Mouse (Mus musculus) naive thymus-derived CD4-positive, alpha-beta T cell, adult 2 months (primary cell): ENCODE results near the gene 0610037L13Rik.

ENCODE experiments used
- DNase-seq: peaks from one replicate; pipeline ENCODE4 v3.0.0-alpha.2; 2011; ENCODE audit warnings: low read depth

The 0610037L13Rik gene

GRCm38 (mm10) chr4:107920336-107920735 lies 30.7 kb downstream of the 0610037L13Rik start:
- no peak for DNase-seq

GRCm38 (mm10) chr4:107921152-107921695 lies 31.6 kb downstream of the 0610037L13Rik start:
- DNase-seq = no peak

- no peak for DNase-seq
Measured at GRCm38 (mm10) chr4:107921952-107922351, 32.3 kb downstream of the 0610037L13Rik start.

DNA sequence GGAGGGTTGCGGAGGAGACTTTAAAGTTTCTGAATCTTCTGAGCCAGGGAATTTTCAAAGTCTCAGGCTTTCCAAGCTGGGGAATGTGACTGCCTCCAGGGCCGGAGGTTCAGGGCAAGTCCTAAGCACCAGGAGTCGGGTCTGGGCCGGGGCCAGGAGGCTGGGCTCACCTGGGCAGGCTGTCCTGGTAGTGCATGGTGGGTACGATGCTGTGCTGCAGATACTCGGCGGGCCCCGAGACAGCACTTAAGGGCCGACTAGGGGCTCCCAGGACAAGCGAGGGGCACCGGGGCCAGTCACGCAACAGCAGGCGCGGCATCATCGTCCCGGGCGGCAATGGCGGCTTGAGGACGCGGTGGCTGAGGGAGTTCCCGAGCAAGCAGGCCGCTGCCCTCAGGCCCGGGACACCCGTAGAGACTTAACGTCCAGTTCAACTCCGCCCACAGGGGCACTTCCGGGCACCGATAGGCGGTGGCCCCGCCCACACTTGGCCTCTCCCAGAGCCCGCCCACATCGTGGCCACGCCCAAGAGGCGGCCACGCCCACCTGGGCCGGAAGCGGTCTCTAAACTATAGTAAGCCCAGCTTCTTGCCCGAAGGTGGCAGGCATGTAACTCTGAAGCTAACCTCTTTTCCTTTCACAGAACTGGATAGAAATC lies 33.7 kb downstream of the 0610037L13Rik start, which contains the start of gene Cpt2:
Gene Cpt2 (minus strand): TSS at position 466 of the 658 bp plus-strand sequence.
- peak; percentile 96 for DNase-seq

GRCm38 (mm10) chr4:107923803-107924194 lies 34.2 kb downstream of the 0610037L13Rik start:
- DNase-seq = no peak

- DNase-seq = no peak
Measured at GRCm38 (mm10) chr4:107928269-107928668, 38.7 kb downstream of the 0610037L13Rik start.

DNA sequence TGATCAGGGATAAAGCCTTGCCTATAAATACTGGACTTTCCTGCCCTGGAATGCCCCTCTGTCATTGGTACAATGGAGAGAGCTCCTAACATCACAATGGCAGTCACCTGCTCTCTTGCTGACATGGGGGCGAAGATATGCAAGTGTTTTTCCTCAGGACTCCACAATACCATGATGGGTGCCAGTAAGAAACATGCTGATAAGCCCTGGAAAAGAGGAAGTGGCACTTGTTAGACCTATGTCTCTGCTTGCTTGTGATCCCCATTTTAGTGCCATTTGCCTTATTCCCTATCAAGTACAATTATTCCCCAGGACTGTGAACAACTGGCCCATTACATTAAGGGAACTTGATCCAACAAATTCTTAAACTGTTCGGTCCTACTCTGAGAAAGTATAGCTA lies 39.1 kb downstream of the 0610037L13Rik start:
- DNase-seq = no peak

DNA sequence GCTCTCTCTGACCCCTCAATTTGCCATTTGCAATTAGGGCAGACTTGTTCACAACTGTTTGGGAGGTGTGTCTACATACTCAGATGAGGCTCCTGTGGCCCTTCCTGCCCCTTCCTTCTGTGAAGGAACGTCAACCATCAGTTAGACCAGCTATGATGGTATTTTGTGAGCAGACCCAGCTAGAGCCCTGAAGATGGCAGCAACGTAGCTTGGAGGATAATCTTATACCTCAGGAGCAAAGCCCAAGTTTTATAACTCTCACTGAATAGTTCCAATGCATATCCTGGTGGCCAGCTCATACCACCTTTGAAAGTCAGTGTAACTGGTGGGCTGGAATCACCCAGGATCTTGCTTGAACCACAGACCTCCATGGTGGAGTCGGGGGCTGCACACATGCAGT lies 41.8 kb downstream of the 0610037L13Rik start:
- DNase-seq = no peak

- DNase-seq = no peak
Measured at GRCm38 (mm10) chr4:107933239-107933638, 43.6 kb downstream of the 0610037L13Rik start.

DNA sequence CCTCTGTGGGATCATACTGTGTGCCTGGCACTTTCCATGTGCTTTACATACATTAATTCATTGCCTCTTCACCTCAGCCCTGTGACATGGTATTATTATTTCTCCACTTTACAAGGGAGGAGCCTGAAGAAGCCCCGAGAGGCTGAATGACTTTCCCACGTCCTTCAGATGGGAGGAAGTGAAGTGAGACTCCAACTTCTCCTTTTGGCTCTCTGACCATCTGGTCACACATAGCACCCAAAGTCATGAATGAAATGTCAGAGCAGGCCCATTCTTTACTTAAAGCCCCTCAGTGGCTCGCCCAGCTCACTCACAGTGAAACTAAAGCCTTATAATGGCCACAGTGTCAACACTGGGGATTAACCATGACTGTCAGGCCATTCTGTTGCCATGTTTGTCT lies 45.6 kb downstream of the 0610037L13Rik start:
- no peak for DNase-seq

GRCm38 (mm10) chr4:107937338-107937737 lies 47.7 kb downstream of the 0610037L13Rik start:
- DNase-seq = peak; percentile 47

DNA sequence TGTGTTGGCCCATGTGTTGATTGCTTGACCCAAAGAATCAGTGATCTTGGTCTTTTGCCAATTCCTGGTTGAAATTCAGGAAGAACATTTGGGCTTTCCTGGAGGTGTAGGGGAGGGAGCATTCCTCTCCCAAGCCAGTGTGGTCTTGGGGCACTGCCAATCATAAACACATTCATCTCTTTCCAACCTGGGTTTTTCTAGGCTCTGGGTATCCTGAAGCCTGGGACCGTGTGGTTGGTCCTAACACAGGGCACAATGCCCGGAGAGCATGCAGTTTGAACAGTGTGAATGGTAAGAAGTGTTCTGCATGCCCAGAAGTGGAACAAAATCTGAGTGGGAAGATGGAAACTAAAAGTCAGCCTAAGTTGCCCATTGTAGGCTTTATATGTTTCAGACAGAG lies 48.5 kb downstream of the 0610037L13Rik start:
- no peak for DNase-seq

- no peak for DNase-seq
Measured at GRCm38 (mm10) chr4:107942741-107943140, 53.1 kb downstream of the 0610037L13Rik start.

DNA sequence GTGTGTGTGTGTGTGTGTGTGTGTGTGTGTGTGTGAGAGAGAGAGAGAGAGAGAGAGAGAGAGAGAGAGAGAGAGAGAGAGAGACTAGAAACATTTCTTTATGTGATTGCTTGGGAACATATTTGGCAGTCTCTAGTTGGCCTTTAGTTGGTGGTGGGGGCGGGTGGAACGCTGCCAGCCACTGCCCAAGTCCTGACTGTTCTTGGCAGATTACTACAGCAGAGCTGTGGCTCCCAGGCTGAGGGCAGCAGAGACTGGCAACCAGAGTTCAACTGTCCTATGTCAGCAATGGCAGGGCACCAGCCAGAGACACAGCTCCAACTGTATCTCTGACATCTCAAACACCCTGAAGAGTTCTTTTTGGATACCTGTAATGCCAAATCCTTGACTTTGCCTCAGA lies 54.5 kb downstream of the 0610037L13Rik start:
- no peak for DNase-seq
